Mouse (Mus musculus): Measurements from ENCODE around the gene Acta1. TPM values are rescaled to one million over a fixed set of nuclear protein-coding genes. Genes with fewer than 3 reads are reported as not detected.

The Acta1 gene
- polyA plus RNA-seq, 1 experiment from 2014 or later, result 9.0 TPM

DNA sequence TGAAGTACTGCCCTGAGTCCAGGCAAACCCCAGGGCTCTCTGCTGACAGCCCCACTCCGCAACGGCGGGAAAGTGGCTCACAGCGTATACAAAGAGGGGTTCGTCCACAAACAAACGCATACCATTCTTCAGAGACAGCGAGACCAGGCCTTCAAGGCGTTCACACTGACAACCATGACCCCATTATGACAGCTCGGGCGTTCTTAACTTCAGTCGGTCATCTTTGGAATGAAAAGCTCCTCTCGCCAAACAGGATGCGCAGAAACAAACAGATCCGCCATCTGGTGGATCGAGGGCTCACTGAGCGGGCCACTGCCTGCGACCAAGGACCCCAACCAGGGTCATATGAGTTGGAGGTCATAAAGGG, 36.0 kb downstream of the Acta1 start:
- peak overlapping the region; percentile 60 for H3K9ac ChIP-seq
- ATAC-seq (ENCODE audit: borderline replicate concordance, extremely low read depth, low FRiP score, low TSS enrichment), result peak; percentile 5; the same call in 1 of the 2 replicates

DNA sequence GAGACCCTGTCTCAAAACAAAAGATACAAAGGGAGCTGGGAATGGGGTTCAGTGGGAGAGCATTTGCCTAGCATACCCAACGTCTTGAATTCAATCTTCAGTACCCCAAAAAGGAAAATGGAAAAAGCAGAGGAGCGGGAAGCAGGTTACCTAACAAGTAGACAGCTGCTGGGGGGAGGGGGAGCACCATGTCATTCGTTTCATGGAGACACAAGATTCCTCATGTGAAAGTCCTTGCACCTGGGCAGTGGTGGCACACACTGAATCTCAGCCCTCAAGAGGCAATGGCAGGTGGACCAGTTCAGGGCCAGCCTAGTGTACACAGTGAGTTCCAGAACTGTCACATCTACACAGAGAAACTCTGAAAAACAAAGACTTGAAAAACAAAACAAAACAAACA, 37.2 kb downstream of the Acta1 start:
- H3K27ac ChIP-seq, result no peak overlapping the region
- no peak overlapping the region for H3K4me2 ChIP-seq
- no peak for ATAC-seq (ENCODE audit: borderline replicate concordance, extremely low read depth, low FRiP score, low TSS enrichment)
- H3K4me3 ChIP-seq, result no peak overlapping the region
- no peaks in the 10 kb centered on the region for H3K36me3 ChIP-seq
- no peaks in the 10 kb centered on the region for H3K9me3 ChIP-seq
- H3K9ac ChIP-seq, result no peak overlapping the region
- H3K4me1 ChIP-seq, result peaks cover 14% of the 10 kb centered on the region; the same call in 1 of the 2 replicates
- peaks cover 29% of the 10 kb centered on the region for H3K27me3 ChIP-seq
- 67% methylated on average over 3 of the region's 3 CpGs for WGBS

More for the DNA sequence above, 36.0 kb downstream of the Acta1 start:
- under 1% methylated on average over 17 of the region's 17 CpGs for WGBS
- Histone ChIP-seq H3K4me1 (peaks cover 14% of the 10 kb centered on the region; the same call in 1 of the 2 replicates), H3K36me3 (no peaks in the 10 kb centered on the region), H3K4me3 (peak overlapping the region; percentile 77), H3K4me2 (peak overlapping the region; percentile 93), H3K27ac (no peak overlapping the region), H3K27me3 (peaks cover 39% of the 10 kb centered on the region), H3K9me3 (no peaks in the 10 kb centered on the region)

DNA sequence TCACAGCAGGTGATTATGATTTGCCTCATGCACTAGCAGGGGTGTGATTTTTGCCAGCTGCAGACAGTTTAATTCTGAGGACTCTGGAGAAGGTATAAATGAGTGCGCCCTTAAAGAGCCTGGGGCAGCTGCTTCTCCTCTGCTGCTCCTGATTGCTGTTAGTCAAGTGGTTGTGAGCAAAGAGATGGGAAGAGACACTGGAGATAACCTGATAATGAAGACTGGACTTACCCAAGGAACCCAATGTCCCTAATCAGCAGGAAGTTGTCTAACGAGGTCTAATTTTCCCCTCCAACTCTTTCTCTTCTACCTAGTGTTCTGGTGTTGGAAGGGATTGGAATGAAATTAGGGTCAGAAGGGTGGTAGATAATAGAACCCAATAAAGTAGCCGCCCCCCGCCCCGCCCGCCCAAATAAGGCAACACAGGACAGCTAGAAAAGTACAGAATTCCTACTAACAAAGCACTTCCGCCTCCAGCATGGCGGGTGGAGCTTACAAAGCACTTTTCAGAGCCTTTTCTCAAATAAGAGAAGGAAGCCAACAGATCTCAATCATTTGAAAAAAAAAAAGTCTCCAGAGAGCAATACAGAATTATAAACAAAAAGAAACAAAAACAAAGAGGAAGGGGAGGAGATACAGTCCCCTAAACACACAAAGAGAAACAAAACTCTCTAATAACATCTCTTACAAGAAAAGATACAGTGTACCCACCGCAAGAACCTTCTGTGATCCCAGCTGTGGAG, 39.6 kb downstream of the Acta1 start:
- no peak overlapping the region for H3K9ac ChIP-seq
- H3K4me3 ChIP-seq, result no peak overlapping the region
- ATAC-seq (ENCODE audit: borderline replicate concordance, extremely low read depth, low FRiP score, low TSS enrichment), result no peak
- H3K27ac ChIP-seq, result no peak overlapping the region
- no peak overlapping the region for H3K4me2 ChIP-seq
- H3K4me1 ChIP-seq, result peaks cover 9% of the 10 kb centered on the region; the same call in 1 of the 2 replicates
- 84% methylated on average over 9 of the region's 9 CpGs for WGBS
- peaks cover 9% of the 10 kb centered on the region; the same call in 1 of the 2 replicates for H3K27me3 ChIP-seq
- H3K36me3 ChIP-seq, result no peaks in the 10 kb centered on the region
- no peaks in the 10 kb centered on the region for H3K9me3 ChIP-seq

DNA sequence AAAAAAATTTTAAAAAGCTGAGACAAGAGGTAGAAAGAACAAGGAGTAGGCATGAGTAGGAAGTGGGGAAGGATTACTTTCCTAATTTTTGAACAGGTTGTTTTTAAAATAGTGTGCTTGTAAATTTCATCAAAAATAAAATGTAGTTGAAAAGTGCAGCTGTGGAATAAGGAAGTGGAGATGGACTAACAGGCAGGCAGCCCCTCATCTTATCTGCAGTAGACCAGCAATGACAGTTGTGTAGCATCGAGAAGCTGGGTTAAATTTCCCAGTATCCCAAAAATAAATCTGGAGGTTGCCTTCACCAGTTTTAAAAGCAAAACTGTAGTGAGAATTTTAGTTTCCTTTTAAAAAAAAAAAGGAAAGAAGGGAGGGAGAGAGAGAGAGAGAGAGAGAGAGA, 40.3 kb downstream of the Acta1 start:
- Histone ChIP-seq H3K9me3 (no peaks in the 10 kb centered on the region), H3K4me3 (no peak overlapping the region), H3K27ac (no peak overlapping the region), H3K9ac (no peak overlapping the region), H3K4me1 (0 out of 2 replicates have a peak, but pooled peaks cover 8% of the 10 kb centered on the region), H3K4me2 (no peak overlapping the region), H3K36me3 (no peaks in the 10 kb centered on the region), H3K27me3 (peaks cover 8% of the 10 kb centered on the region; the same call in 1 of the 2 replicates)
- WGBS, result 79% methylated on average over 1 of the region's 1 CpGs
- no peak for ATAC-seq (ENCODE audit: borderline replicate concordance, extremely low read depth, low FRiP score, low TSS enrichment)

DNA sequence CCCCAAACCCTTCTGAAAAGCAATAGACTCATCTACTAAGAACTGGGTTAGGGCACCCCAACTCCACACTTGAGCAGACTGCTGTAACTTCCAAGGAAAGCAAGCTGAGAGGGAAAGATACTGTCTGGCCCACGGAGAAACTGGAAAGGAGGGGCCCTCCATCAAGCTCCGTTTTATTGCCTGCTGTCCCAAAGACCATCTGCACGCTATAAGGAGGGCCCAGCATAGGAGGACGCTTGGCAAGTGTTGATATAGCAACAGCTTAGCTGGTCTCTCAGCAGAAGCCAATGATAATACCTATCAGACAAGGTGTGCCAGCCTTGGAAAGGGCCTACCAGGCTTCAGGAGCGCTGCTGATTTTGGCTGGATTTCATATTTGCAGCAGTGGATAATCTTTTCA, 43.0 kb downstream of the Acta1 start:
- Histone ChIP-seq H3K9me3 (no peaks in the 10 kb centered on the region), H3K27me3 (no peaks in the 10 kb centered on the region), H3K4me1 (no peaks in the 10 kb centered on the region), H3K9ac (no peak overlapping the region), H3K4me2 (no peak overlapping the region), H3K4me3 (no peak overlapping the region), H3K27ac (no peak overlapping the region), H3K36me3 (no peaks in the 10 kb centered on the region)
- WGBS, result 69% methylated on average over 5 of the region's 5 CpGs
- no peak for ATAC-seq (ENCODE audit: borderline replicate concordance, extremely low read depth, low FRiP score, low TSS enrichment)

DNA sequence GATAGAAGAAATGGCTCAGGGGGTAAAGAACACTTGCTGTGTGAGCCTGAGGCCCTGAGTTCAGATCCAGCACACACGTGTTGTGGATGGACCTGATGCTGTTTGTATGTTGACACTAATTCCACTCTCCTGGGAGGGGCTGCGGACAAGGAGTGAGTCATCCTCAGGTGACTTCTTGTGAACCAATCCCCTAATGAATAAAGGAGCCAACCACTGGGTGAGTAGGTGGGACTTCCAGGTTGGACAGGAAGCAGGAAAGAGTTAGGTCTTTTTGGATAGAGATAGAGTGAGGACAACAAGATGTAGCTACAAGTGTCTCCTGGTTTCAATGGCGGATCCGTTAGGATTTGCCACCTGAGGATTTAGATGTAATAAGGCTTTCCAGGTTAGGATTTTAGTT, 45.2 kb downstream of the Acta1 start:
- no peak overlapping the region for H3K9ac ChIP-seq
- H3K36me3 ChIP-seq, result no peaks in the 10 kb centered on the region
- no peak overlapping the region for H3K4me2 ChIP-seq
- no peak for ATAC-seq (ENCODE audit: borderline replicate concordance, extremely low read depth, low FRiP score, low TSS enrichment)
- 82% methylated on average over 4 of the region's 4 CpGs for WGBS
- no peak overlapping the region for H3K4me3 ChIP-seq
- no peaks in the 10 kb centered on the region for H3K27me3 ChIP-seq
- no peak overlapping the region for H3K27ac ChIP-seq
- H3K4me1 ChIP-seq, result no peaks in the 10 kb centered on the region
- no peaks in the 10 kb centered on the region for H3K9me3 ChIP-seq

DNA sequence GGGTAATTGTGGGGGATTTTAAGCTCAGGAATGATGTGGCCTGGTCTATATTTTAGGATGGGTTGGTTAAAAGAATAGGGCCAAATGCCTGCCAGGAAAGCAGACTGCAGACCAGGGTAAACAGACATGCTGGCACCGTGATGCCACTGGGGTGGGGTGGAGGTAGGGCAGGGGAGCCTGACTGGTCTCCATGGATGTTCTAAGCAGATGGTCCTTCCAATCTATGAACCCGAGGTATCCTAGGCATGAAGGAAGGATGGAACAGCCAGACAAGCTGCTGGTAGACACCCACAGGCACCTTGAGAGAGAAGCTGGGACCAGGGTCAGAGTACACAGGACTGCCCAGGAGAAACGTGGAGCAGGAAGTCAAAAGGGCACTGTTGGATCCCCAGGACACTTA, 47.0 kb downstream of the Acta1 start:
- no peak overlapping the region for H3K4me2 ChIP-seq
- 49% methylated on average over 3 of the region's 3 CpGs for WGBS
- ATAC-seq (ENCODE audit: borderline replicate concordance, extremely low read depth, low FRiP score, low TSS enrichment), result no peak
- H3K27ac ChIP-seq, result no peak overlapping the region
- H3K9ac ChIP-seq, result no peak overlapping the region
- H3K4me1 ChIP-seq, result no peaks in the 10 kb centered on the region
- H3K27me3 ChIP-seq, result no peaks in the 10 kb centered on the region
- no peaks in the 10 kb centered on the region for H3K36me3 ChIP-seq
- H3K4me3 ChIP-seq, result no peak overlapping the region
- no peaks in the 10 kb centered on the region for H3K9me3 ChIP-seq

DNA sequence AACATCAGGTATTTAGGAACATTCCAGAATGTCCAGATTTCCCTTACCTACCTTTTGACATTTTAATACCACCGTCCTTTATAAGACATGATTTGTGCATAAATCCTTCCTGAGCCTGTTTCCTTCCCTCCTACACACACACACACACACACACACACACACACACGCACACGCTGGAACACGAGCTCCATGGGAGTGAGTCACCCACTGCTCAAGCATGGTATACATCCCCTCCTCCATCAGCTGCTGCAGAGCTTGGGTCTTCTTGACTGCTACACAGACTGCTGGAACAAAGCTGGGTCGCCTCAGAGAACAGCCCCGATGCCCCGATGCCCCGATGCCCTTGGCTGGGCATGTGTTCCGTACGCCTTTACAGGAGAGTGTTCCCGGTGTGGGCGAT, 48.0 kb downstream of the Acta1 start:
- no peak for ATAC-seq (ENCODE audit: borderline replicate concordance, extremely low read depth, low FRiP score, low TSS enrichment)
- no peaks in the 10 kb centered on the region for H3K4me1 ChIP-seq
- no peak overlapping the region for H3K27ac ChIP-seq
- 84% methylated on average over 12 of the region's 12 CpGs for WGBS
- no peaks in the 10 kb centered on the region for H3K36me3 ChIP-seq
- no peaks in the 10 kb centered on the region for H3K27me3 ChIP-seq
- no peak overlapping the region for H3K4me2 ChIP-seq
- no peak overlapping the region for H3K4me3 ChIP-seq
- H3K9ac ChIP-seq, result no peak overlapping the region
- no peaks in the 10 kb centered on the region for H3K9me3 ChIP-seq

DNA sequence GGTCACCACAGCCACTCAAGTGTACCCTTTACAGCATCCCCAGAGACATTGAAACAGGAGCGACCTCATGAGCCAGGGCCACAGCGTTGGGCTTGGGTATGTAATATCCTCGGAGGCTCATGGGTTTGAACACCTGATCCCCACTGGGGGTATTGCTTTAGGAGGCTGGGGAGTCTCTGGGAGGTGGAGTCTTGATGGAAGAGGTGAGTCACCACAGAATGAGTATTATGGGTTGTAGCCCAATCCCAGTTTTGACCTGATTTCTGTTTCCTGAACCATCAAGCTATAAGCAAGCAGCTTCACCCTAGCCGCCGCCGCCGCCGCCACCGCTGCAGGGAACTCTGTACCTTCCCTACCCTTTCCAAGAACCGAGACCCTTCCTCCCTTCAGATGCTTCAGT, 48.6 kb downstream of the Acta1 start:
- Histone ChIP-seq H3K9ac (no peak overlapping the region), H3K9me3 (no peaks in the 10 kb centered on the region), H3K4me3 (no peak overlapping the region), H3K4me2 (no peak overlapping the region), H3K4me1 (no peaks in the 10 kb centered on the region), H3K27me3 (no peaks in the 10 kb centered on the region), H3K27ac (no peak overlapping the region), H3K36me3 (no peaks in the 10 kb centered on the region)
- WGBS, result 88% methylated on average over 10 of the region's 10 CpGs
- no peak for ATAC-seq (ENCODE audit: borderline replicate concordance, extremely low read depth, low FRiP score, low TSS enrichment)

DNA sequence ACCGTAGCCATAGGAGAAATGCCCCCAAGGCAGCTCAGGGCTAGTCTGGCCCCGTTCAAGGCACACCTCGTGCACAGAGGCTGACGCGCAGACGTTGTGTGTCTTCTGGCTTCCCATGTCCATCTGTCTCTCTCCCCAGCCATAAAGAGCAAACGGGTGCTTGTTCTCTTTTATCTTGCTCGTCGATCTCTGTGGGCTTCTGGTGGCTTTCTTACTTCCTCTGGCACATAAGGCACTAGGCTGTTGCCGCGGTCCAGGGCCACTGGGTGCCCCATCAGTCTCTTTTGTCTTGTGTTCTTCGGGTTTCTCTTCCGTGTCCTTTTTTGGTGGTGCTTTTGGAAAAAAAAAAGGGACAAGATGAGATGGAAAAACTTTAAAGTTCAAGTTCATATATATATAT, 49.4 kb downstream of the Acta1 start:
- Histone ChIP-seq H3K9ac (no peak overlapping the region), H3K4me3 (no peak overlapping the region), H3K36me3 (no peaks in the 10 kb centered on the region), H3K27me3 (no peaks in the 10 kb centered on the region), H3K4me1 (no peaks in the 10 kb centered on the region), H3K27ac (no peak overlapping the region), H3K9me3 (no peaks in the 10 kb centered on the region), H3K4me2 (no peak overlapping the region)
- WGBS, result 82% methylated on average over 13 of the region's 13 CpGs
- ATAC-seq (ENCODE audit: borderline replicate concordance, extremely low read depth, low FRiP score, low TSS enrichment), result no peak

DNA sequence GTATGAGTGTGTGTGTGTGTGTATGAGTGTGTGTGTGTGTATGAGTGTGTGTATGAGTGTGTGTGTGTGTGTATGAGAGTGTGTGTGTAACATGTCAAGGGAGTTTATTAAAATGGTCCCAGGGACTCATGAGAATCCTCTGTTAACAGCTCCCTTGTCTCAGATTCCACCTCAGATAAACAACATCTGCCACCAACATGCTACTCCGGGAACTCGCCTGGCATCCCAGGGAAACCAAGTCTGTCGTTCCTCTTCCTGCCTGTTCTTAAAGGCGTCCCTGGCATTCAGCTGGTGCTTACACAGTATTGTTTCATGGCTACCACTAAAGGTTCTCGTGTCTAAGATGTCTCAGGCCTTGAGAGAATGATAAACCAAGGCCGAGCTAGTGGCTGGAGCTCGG, 50.2 kb downstream of the Acta1 start:
- ATAC-seq (ENCODE audit: borderline replicate concordance, extremely low read depth, low FRiP score, low TSS enrichment), result no peak
- WGBS, result 71% methylated on average over 7 of the region's 7 CpGs
- H3K27ac ChIP-seq, result no peak overlapping the region
- no peaks in the 10 kb centered on the region for H3K9me3 ChIP-seq
- H3K36me3 ChIP-seq, result no peaks in the 10 kb centered on the region
- no peaks in the 10 kb centered on the region for H3K4me1 ChIP-seq
- no peak overlapping the region for H3K4me2 ChIP-seq
- no peak overlapping the region for H3K9ac ChIP-seq
- H3K4me3 ChIP-seq, result no peak overlapping the region
- H3K27me3 ChIP-seq, result no peaks in the 10 kb centered on the region

DNA sequence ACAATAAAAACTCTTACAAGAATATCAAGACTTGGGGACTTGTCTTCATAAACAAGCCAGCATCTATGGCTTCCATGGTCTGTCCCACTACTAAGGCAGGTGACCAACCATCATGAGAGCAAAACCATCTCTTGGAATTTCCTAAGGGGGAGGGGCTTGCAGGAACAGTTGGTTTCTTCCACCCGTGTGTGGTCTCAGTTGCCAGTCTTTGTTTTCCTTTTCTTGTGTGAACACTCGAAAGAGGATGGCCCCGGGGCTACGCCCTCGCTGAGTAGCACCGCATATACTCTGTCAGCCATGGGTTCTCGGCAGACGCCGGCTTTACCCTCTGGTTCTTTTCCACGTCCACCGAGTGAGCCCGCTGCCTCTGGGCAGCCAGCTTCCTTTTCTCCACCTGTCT, 52.5 kb downstream of the Acta1 start:
- H3K4me3 ChIP-seq, result no peak overlapping the region
- no peak overlapping the region for H3K4me2 ChIP-seq
- no peaks in the 10 kb centered on the region for H3K9me3 ChIP-seq
- WGBS, result 80% methylated on average over 12 of the region's 12 CpGs
- H3K27me3 ChIP-seq, result no peaks in the 10 kb centered on the region
- no peak for ATAC-seq (ENCODE audit: borderline replicate concordance, extremely low read depth, low FRiP score, low TSS enrichment)
- H3K27ac ChIP-seq, result no peak overlapping the region
- 0 out of 2 replicates have a peak, but pooled peaks cover 4% of the 10 kb centered on the region for H3K36me3 ChIP-seq
- no peaks in the 10 kb centered on the region for H3K4me1 ChIP-seq
- H3K9ac ChIP-seq, result no peak overlapping the region
